Mouse (Mus musculus): Measurements from ENCODE around the gene Abcf1. TPM values are rescaled to one million over a fixed set of nuclear protein-coding genes. Genes with fewer than 3 reads are reported as not detected.

Gene Abcf1
- polyA plus RNA-seq, 1 experiment from 2014 or later = 93.8 TPM

DNA sequence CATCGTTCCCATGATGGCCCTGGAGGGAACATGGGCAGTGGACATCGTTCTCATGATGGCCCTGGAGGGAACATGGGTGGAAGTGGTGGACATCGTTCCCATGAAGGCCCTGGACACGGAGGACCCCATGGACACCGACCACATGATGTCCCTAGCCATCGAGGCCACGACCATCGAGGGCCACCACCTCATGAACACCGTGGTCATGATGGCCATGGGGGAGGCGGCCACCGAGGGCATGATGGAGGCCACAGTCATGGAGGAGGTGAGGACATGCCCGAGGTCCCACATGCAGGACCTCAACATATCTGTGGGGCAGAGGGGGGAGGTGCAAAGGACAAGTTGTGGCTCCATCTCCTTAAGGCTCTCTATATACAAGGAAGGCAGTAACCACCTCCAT is 38.9 kb downstream of the Abcf1 start:
- H3K36me3 ChIP-seq (ENCODE audit: control insufficient read depth, insufficient read depth, low read length) = peaks cover 38% of the 10 kb centered on the region
- H3K4me1 ChIP-seq (ENCODE audit: control insufficient read depth, insufficient read depth, low read length) = no peaks in the 10 kb centered on the region
- no peak overlapping the region for H3K27ac ChIP-seq (ENCODE audit: low read length)
- H3K9ac ChIP-seq (ENCODE audit: low read depth, low read length) = no peak overlapping the region
- no peak overlapping the region for H3K4me3 ChIP-seq (ENCODE audit: low read depth, low read length)
- H3K27me3 ChIP-seq (ENCODE audit: control insufficient read depth, insufficient read depth, low read depth, low read length) = no peaks in the 10 kb centered on the region
- no peaks in the 10 kb centered on the region for H3K9me3 ChIP-seq (replicated peaks; ENCODE audit: control insufficient read depth, low read length, poor library complexity, severe bottlenecking)
- 95% methylated on average over 12 of the region's 12 CpGs for WGBS
- no peak for ATAC-seq
- no peak overlapping the region for H3K4me2 ChIP-seq (ENCODE audit: low read length)

DNA sequence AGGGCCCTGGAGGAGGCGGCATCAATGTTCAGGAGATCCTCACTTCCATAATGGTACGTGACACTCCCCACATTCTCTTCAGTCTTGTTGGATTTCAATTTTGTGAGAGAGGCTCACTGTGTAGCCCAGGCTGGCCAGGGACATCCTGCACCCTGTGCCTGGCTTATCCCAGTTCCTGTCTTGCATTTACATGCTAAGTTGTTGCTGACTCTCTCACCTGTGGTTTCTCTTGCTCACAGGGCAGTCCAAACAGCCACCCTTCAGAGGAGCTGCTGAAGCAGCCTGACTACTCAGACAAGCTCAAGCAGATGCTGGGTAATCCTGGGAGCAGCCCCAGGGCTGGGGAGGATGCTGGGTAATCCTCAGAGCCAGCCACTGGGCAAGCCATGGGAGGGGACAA is 40.0 kb downstream of the Abcf1 start:
- H3K27me3 ChIP-seq (ENCODE audit: control insufficient read depth, insufficient read depth, low read depth, low read length) = no peaks in the 10 kb centered on the region
- 93% methylated on average over 2 of the region's 2 CpGs for WGBS
- H3K36me3 ChIP-seq (ENCODE audit: control insufficient read depth, insufficient read depth, low read length) = peaks cover 47% of the 10 kb centered on the region
- no peak for ATAC-seq
- no peak overlapping the region for H3K4me2 ChIP-seq (ENCODE audit: low read length)
- H3K4me1 ChIP-seq (ENCODE audit: control insufficient read depth, insufficient read depth, low read length) = no peaks in the 10 kb centered on the region
- H3K9me3 ChIP-seq (replicated peaks; ENCODE audit: control insufficient read depth, low read length, poor library complexity, severe bottlenecking) = no peaks in the 10 kb centered on the region
- H3K27ac ChIP-seq (ENCODE audit: low read length) = no peak overlapping the region
- no peak overlapping the region for H3K9ac ChIP-seq (ENCODE audit: low read depth, low read length)
- H3K4me3 ChIP-seq (ENCODE audit: low read depth, low read length) = no peak overlapping the region

DNA sequence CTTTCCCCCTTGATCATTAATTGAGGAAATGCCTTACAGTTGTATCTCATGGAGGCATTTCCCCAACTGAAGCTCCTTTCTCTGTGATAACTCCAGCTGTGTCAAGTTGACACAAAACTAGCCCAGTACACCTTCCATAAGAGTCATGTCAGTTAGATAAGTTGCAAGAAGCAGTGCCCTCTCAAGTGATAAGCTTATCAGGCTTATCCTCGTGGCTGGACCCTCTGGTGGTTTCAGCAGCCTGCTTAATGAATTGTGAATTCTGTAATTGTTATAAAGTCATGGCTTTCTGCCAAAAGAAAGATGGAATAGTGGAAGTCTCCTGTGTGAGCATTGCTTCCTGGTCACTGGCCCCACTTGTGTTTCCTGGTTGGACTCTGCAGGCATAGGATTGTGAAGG is 42.1 kb downstream of the Abcf1 start:
- peaks cover 45% of the 10 kb centered on the region for H3K36me3 ChIP-seq (ENCODE audit: control insufficient read depth, insufficient read depth, low read length)
- H3K4me3 ChIP-seq (ENCODE audit: low read depth, low read length) = no peak overlapping the region
- 66% methylated on average over 1 of the region's 1 CpGs for WGBS
- peaks cover 1% of the 10 kb centered on the region; the same call in 1 of the 2 replicates for H3K4me1 ChIP-seq (ENCODE audit: control insufficient read depth, insufficient read depth, low read length)
- no peak overlapping the region for H3K4me2 ChIP-seq (ENCODE audit: low read length)
- no peak overlapping the region for H3K27ac ChIP-seq (ENCODE audit: low read length)
- ATAC-seq = no peak
- no peak overlapping the region for H3K9ac ChIP-seq (ENCODE audit: low read depth, low read length)
- H3K9me3 ChIP-seq (replicated peaks; ENCODE audit: control insufficient read depth, low read length, poor library complexity, severe bottlenecking) = no peaks in the 10 kb centered on the region
- H3K27me3 ChIP-seq (ENCODE audit: control insufficient read depth, insufficient read depth, low read depth, low read length) = no peaks in the 10 kb centered on the region

DNA sequence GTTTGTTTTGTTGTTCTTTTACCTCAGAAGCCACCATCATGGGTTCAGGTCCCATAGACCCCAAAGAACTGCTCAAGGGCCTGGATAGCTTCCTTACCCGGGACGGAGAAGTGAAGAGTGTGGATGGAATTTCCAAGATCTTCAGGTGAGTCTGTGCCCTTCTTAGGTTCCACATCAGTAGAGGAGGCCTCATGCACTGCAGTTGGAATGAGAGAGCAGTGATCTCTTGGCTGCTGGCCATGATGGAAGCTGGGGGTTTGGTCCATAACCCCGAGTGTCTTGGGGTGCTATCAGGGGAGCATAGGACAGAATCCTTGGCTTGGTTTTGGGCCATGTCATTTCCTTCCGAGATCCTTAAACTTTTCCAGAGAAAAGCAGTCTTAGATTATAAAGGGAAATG is 46.3 kb downstream of the Abcf1 start:
- H3K27ac ChIP-seq (ENCODE audit: low read length) = no peak overlapping the region
- 93% methylated on average over 4 of the region's 4 CpGs for WGBS
- ATAC-seq = no peak
- no peaks in the 10 kb centered on the region for H3K9me3 ChIP-seq (replicated peaks; ENCODE audit: control insufficient read depth, low read length, poor library complexity, severe bottlenecking)
- H3K9ac ChIP-seq (ENCODE audit: low read depth, low read length) = no peak overlapping the region
- peaks cover 30% of the 10 kb centered on the region for H3K4me1 ChIP-seq (ENCODE audit: control insufficient read depth, insufficient read depth, low read length)
- peaks cover 28% of the 10 kb centered on the region for H3K36me3 ChIP-seq (ENCODE audit: control insufficient read depth, insufficient read depth, low read length)
- no peak overlapping the region for H3K4me2 ChIP-seq (ENCODE audit: low read length)
- no peak overlapping the region for H3K4me3 ChIP-seq (ENCODE audit: low read depth, low read length)
- H3K27me3 ChIP-seq (ENCODE audit: control insufficient read depth, insufficient read depth, low read depth, low read length) = no peaks in the 10 kb centered on the region

DNA sequence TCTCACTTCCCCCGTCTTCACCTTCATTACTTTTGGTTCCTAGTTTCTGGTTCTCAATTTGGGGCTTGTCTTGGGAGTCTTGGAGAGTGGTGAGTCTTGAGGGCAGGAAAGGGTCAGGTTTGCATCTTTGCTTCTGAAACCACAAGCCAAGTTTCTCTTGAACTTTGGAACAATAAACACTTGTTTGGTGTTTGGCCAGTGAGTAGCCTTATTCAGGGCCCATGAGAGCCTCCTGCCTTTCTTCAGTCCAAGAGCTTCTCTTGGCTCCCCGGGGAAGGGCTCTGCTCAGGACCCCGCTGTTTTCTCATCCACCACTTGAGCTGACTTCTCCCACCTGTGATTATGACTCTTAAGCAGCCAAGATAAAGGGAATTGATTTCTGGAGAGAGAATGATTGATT is 47.0 kb downstream of the Abcf1 start:
- H3K4me2 ChIP-seq (ENCODE audit: low read length) = no peak overlapping the region
- H3K27me3 ChIP-seq (ENCODE audit: control insufficient read depth, insufficient read depth, low read depth, low read length) = no peaks in the 10 kb centered on the region
- 90% methylated on average over 3 of the region's 3 CpGs for WGBS
- no peaks in the 10 kb centered on the region for H3K9me3 ChIP-seq (replicated peaks; ENCODE audit: control insufficient read depth, low read length, poor library complexity, severe bottlenecking)
- H3K27ac ChIP-seq (ENCODE audit: low read length) = no peak overlapping the region
- no peak overlapping the region for H3K9ac ChIP-seq (ENCODE audit: low read depth, low read length)
- peaks cover 21% of the 10 kb centered on the region for H3K36me3 ChIP-seq (ENCODE audit: control insufficient read depth, insufficient read depth, low read length)
- no peak overlapping the region for H3K4me3 ChIP-seq (ENCODE audit: low read depth, low read length)
- H3K4me1 ChIP-seq (ENCODE audit: control insufficient read depth, insufficient read depth, low read length) = peaks cover 30% of the 10 kb centered on the region
- no peak for ATAC-seq

DNA sequence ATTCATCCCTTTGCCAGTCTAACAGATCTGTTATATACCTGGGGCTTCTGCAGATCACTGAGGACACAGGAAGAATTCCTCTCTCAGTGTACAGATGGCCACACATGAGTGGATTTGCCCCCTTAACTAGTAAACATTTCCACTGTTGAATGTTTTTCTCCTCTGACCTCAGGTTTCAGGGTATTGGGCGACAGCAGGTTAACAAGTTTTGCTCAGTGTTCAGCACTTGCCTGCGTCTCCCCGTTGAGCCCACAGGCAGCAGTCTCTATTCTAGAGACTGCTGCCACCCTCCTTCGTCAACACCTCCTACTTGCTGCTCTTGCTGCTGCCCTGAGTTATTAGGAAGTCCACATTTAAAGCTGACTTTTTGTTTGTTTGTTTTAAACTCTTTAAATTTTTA is 47.9 kb downstream of the Abcf1 start:
- WGBS = 87% methylated on average over 4 of the region's 4 CpGs

DNA sequence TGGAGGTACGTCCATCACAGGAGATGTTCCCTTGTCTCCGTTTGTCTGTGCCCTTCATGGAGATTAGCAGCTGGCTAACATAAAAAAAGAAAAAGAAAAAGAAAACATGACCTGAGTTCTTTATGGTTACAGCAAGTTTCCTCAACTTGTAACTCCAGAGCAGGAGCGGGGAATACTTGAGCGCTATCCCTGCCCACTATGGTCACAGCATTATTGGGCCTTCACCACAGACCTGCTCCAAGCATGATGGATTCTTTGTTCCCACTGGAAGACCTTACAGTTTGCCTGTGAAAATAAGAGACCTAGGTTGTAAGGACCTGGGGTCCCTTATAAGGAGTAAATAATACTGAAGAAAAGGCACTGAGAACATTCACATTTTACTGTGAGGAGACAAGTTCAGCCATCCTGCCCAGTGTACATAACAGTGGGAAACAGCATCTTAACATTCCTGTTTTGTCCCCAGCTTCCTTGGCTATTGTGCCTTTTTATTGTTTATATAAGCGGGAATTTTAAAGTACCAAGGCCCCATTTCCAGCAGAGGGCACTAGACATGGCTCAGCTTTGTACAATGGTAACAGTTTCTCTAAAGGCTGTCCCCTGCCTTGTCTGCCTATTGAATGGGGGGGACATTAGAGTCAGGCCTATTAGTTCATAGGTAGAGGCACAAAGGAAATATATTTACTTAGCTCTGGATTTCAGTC is 48.5 kb downstream of the Abcf1 start:
- H3K27ac ChIP-seq (ENCODE audit: low read length) = peak overlapping the region; percentile 99
- H3K4me1 ChIP-seq (ENCODE audit: control insufficient read depth, insufficient read depth, low read length) = peaks cover 30% of the 10 kb centered on the region
- WGBS = 64% methylated on average over 5 of the region's 5 CpGs
- H3K4me2 ChIP-seq (ENCODE audit: low read length) = peak overlapping the region; percentile 93
- no peaks in the 10 kb centered on the region for H3K9me3 ChIP-seq (replicated peaks; ENCODE audit: control insufficient read depth, low read length, poor library complexity, severe bottlenecking)
- peaks cover 10% of the 10 kb centered on the region for H3K36me3 ChIP-seq (ENCODE audit: control insufficient read depth, insufficient read depth, low read length)
- no peak overlapping the region for H3K4me3 ChIP-seq (ENCODE audit: low read depth, low read length)
- H3K9ac ChIP-seq (ENCODE audit: low read depth, low read length) = peak overlapping the region; percentile 22; the same call in 1 of the 2 replicates
- ATAC-seq = no peak
- no peaks in the 10 kb centered on the region for H3K27me3 ChIP-seq (ENCODE audit: control insufficient read depth, insufficient read depth, low read depth, low read length)

More for the DNA sequence above, 47.9 kb downstream of the Abcf1 start:
- Histone ChIP-seq H3K4me1 (ENCODE audit: control insufficient read depth, insufficient read depth, low read length) (peaks cover 30% of the 10 kb centered on the region), H3K9ac (ENCODE audit: low read depth, low read length) (0 out of 2 replicates have a peak overlapping the region, but pooled peaks have one; percentile 5), H3K4me3 (ENCODE audit: low read depth, low read length) (no peak overlapping the region), H3K36me3 (ENCODE audit: control insufficient read depth, insufficient read depth, low read length) (peaks cover 17% of the 10 kb centered on the region), H3K27ac (ENCODE audit: low read length) (no peak overlapping the region), H3K4me2 (ENCODE audit: low read length) (no peak overlapping the region), H3K27me3 (ENCODE audit: control insufficient read depth, insufficient read depth, low read depth, low read length) (no peaks in the 10 kb centered on the region), H3K9me3 (replicated peaks; ENCODE audit: control insufficient read depth, low read length, poor library complexity, severe bottlenecking) (no peaks in the 10 kb centered on the region)
- ATAC-seq = no peak

DNA sequence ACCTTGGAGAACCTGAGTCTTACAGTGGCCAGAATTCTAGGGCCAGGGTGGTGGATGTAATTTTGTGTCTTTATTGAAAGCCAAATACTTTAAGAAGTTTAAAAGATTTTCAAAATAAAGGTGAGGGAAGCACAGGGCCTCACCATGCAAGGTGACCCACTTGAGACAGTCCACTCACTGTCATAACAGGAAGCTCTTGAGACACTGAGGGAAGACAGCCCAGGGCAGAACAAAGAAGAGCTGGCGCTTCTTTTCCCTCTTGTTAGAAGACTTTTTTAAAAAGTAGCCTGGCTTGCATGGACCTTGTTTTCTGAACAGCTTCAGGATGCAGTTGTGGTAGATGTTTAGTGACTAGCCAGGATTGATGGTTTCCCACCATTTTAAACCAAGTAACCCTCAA is 49.2 kb downstream of the Abcf1 start:
- Histone ChIP-seq H3K4me1 (ENCODE audit: control insufficient read depth, insufficient read depth, low read length) (peaks cover 34% of the 10 kb centered on the region), H3K9me3 (replicated peaks; ENCODE audit: control insufficient read depth, low read length, poor library complexity, severe bottlenecking) (no peaks in the 10 kb centered on the region), H3K9ac (ENCODE audit: low read depth, low read length) (peak overlapping the region; percentile 75), H3K36me3 (ENCODE audit: control insufficient read depth, insufficient read depth, low read length) (peaks cover 9% of the 10 kb centered on the region), H3K27ac (ENCODE audit: low read length) (peak overlapping the region; percentile 99), H3K4me3 (ENCODE audit: low read depth, low read length) (peak overlapping the region; percentile 66), H3K27me3 (ENCODE audit: control insufficient read depth, insufficient read depth, low read depth, low read length) (no peaks in the 10 kb centered on the region), H3K4me2 (ENCODE audit: low read length) (peak overlapping the region; percentile 93)
- ATAC-seq = no peak
- 76% methylated on average over 1 of the region's 1 CpGs for WGBS

DNA sequence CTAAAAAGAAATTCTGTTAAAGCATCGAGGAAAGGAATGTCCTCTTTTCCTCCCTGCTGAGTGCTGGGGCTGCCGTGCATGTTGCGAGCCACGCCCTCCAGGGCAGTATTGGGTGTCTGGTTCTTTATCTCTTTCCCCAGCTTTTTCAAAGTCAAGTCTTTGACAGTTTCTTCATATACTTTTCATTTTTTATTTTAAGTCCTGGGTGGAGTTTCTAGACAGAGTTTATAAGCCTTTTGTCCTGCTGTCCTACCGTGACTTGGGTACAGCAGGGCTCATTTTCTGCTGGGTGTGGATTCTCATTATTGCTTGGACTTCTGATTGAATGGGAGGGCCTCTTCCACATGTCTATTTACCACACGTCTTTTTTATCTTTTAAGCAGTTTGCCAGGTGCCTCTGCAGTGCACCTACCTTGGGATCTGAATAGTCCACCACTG is 49.7 kb downstream of the Abcf1 start:
- Histone ChIP-seq H3K4me1 (ENCODE audit: control insufficient read depth, insufficient read depth, low read length) (peaks cover 37% of the 10 kb centered on the region), H3K36me3 (ENCODE audit: control insufficient read depth, insufficient read depth, low read length) (peaks cover 4% of the 10 kb centered on the region), H3K9ac (ENCODE audit: low read depth, low read length) (peak overlapping the region; percentile 75), H3K4me2 (ENCODE audit: low read length) (peak overlapping the region; percentile 93), H3K4me3 (ENCODE audit: low read depth, low read length) (peak overlapping the region; percentile 66), H3K27ac (ENCODE audit: low read length) (peak overlapping the region; percentile 99), H3K27me3 (ENCODE audit: control insufficient read depth, insufficient read depth, low read depth, low read length) (no peaks in the 10 kb centered on the region), H3K9me3 (replicated peaks; ENCODE audit: control insufficient read depth, low read length, poor library complexity, severe bottlenecking) (no peaks in the 10 kb centered on the region)
- 36% methylated on average over 6 of the region's 6 CpGs for WGBS
- no peak for ATAC-seq

Data from midbrain, embryonic 16.5 days (tissue).